Mouse (Mus musculus) neural tube, embryonic 11.5 days (tissue): ENCODE data around the gene Cntrl. TPM values are rescaled to one million over a fixed set of nuclear protein-coding genes. Genes with fewer than 3 reads are reported as not detected.

Experiments
- ATAC-seq: fragments of 200-750 bp; cut with Nextera tagmentation; 2 replicates; pipeline ENCODE4 v1.8.0; 2017; ENCODE audit warnings: moderate number of reproducible peaks, mild to moderate bottlenecking, moderate TSS enrichment, moderate library complexity; ENCODE audit not compliant: insufficient read depth, low FRiP score, low TSS enrichment
- DNase-seq: peaks from one replicate; pipeline ENCODE4 v3.0.0-alpha.2; 2015; ENCODE audit warnings: low spot score
- H3K27ac ChIP-seq: fragments of 300-500 bp; sonication (generic); 2 replicates; pipeline ENCODE4 v1.5.1; 2014; ENCODE audit warnings: low read depth, mild to moderate bottlenecking, low read length
- H3K27me3 ChIP-seq: fragments of 300-500 bp; sonication (generic); 2 replicates; pipeline ENCODE4 v1.6.1; 2014; ENCODE audit warnings: mild to moderate bottlenecking, low read length, mixed read lengths; ENCODE audit not compliant: control insufficient read depth, insufficient read depth
- H3K36me3 ChIP-seq: fragments of 300-500 bp; sonication (generic); 2 replicates; pipeline ENCODE4 v1.6.1; 2014; ENCODE audit warnings: mild to moderate bottlenecking, low read length, moderate library complexity, mixed read lengths; ENCODE audit not compliant: control insufficient read depth, insufficient read depth
- H3K4me1 ChIP-seq: fragments of 300-500 bp; sonication (generic); 2 replicates; pipeline ENCODE4 v1.6.1; 2014; ENCODE audit warnings: low read length, mixed read lengths; ENCODE audit not compliant: control insufficient read depth, insufficient read depth
- H3K4me2 ChIP-seq: fragments of 300-500 bp; sonication (generic); 2 replicates; pipeline ENCODE4 v1.6.1; 2014; ENCODE audit warnings: low read depth, mild to moderate bottlenecking, moderate library complexity
- H3K4me3 ChIP-seq: fragments of 300-500 bp; sonication (generic); 2 replicates; pipeline ENCODE4 v1.5.1; 2014; ENCODE audit warnings: low read depth, low read length
- H3K9ac ChIP-seq: fragments of 300-500 bp; sonication (generic); 2 replicates; pipeline ENCODE4 v1.6.1; 2014; ENCODE audit warnings: mild to moderate bottlenecking, low read length
- H3K9me3 ChIP-seq: fragments of 300-500 bp; sonication (generic); 2 replicates; pipeline ENCODE4 v1.6.1; 2016; ENCODE audit warnings: low read length; ENCODE audit not compliant: control insufficient read depth
- WGBS: fragments of 180-500 bp; shearing (Covaris S2); extraction: QIAGEN DNeasy Blood & Tissue Kit; methylation state at CpG from one replicate; pipeline ENCODE4 v1.1.7; 2014; 5-methylcytosine and 5-hydroxymethylcytosine counted together
- polyA plus RNA-seq: library from polyadenylated mRNA; unstranded; fragments of >200 nt; fragmentation: Nextera tagmentation; extraction: Ambion mirVana; gene quantifications from 2 replicates; pipeline ENCODE4 v1.2.1, GENCODE M21; 2014

Gene Cntrl
- polyA plus RNA-seq, 1 experiment from 2014 or later, result 24.3 TPM

GRCm38 (mm10) chr2:35133891-35134290 lies 24.6 kb downstream of the Cntrl start:
- Histone ChIP-seq H3K4me1 (peaks cover 5% of the 10 kb centered on the region; the same call in 1 of the 2 replicates), H3K4me2 (no peak overlapping the region), H3K4me3 (no peak overlapping the region), H3K27ac (no peak overlapping the region), H3K9me3 (no peaks in the 10 kb centered on the region), H3K36me3 (peaks cover 4% of the 10 kb centered on the region; the same call in 1 of the 2 replicates), H3K27me3 (no peaks in the 10 kb centered on the region), H3K9ac (no peak overlapping the region)
- ATAC-seq (no peak), DNase-seq (no peak)
- WGBS, result 81% methylated on average over 5 of the region's 5 CpGs

GRCm38 (mm10) chr2:35138576-35138975 lies 29.3 kb downstream of the Cntrl start:
- 94% methylated on average over 1 of the region's 1 CpGs for WGBS
- Histone ChIP-seq H3K27ac (no peak overlapping the region), H3K9me3 (no peaks in the 10 kb centered on the region), H3K9ac (no peak overlapping the region), H3K4me1 (no peaks in the 10 kb centered on the region), H3K4me2 (no peak overlapping the region), H3K36me3 (peaks cover 10% of the 10 kb centered on the region), H3K4me3 (no peak overlapping the region), H3K27me3 (no peaks in the 10 kb centered on the region)
- ATAC-seq (no peak), DNase-seq (no peak)

- ATAC-seq, result no peak
- Histone ChIP-seq H3K4me2 (no peak overlapping the region), H3K36me3 (peaks cover 16% of the 10 kb centered on the region), H3K9me3 (no peaks in the 10 kb centered on the region), H3K4me3 (no peak overlapping the region), H3K27me3 (no peaks in the 10 kb centered on the region), H3K27ac (no peak overlapping the region), H3K9ac (no peak overlapping the region), H3K4me1 (no peaks in the 10 kb centered on the region)
- WGBS, result 97% methylated on average over 3 of the region's 3 CpGs
- DNase-seq, result no peak
Observed at GRCm38 (mm10) chr2:35141673-35142072, 32.4 kb downstream of the Cntrl start.

- no peak overlapping the region for H3K9ac ChIP-seq
- H3K9me3 ChIP-seq, result no peaks in the 10 kb centered on the region
- no peaks in the 10 kb centered on the region for H3K4me1 ChIP-seq
- DNase-seq (no peak), ATAC-seq (no peak)
- WGBS, result 94% methylated on average over 10 of the region's 10 CpGs
- H3K4me2 ChIP-seq, result no peak overlapping the region
- no peak overlapping the region for H3K4me3 ChIP-seq
- H3K36me3 ChIP-seq, result peaks cover 17% of the 10 kb centered on the region
- no peak overlapping the region for H3K27ac ChIP-seq
- no peaks in the 10 kb centered on the region for H3K27me3 ChIP-seq
Observed at GRCm38 (mm10) chr2:35148806-35149205, 39.5 kb downstream of the Cntrl start.

GRCm38 (mm10) chr2:35151303-35151882 lies 42.1 kb downstream of the Cntrl start:
- no peak overlapping the region for H3K4me2 ChIP-seq
- no peak overlapping the region for H3K9ac ChIP-seq
- 95% methylated on average over 13 of the region's 13 CpGs for WGBS
- no peaks in the 10 kb centered on the region for H3K27me3 ChIP-seq
- H3K36me3 ChIP-seq, result peaks cover 12% of the 10 kb centered on the region
- no peak overlapping the region for H3K4me3 ChIP-seq
- ATAC-seq, result no peak
- no peak for DNase-seq
- H3K27ac ChIP-seq, result no peak overlapping the region
- no peaks in the 10 kb centered on the region for H3K9me3 ChIP-seq
- H3K4me1 ChIP-seq, result no peaks in the 10 kb centered on the region

- WGBS, result 80% methylated on average over 6 of the region's 6 CpGs
- ATAC-seq (no peak), DNase-seq (no peak)
- no peaks in the 10 kb centered on the region for H3K4me1 ChIP-seq
- no peak overlapping the region for H3K9ac ChIP-seq
- H3K27ac ChIP-seq, result no peak overlapping the region
- no peak overlapping the region for H3K4me3 ChIP-seq
- no peak overlapping the region for H3K4me2 ChIP-seq
- no peaks in the 10 kb centered on the region for H3K9me3 ChIP-seq
- peaks cover 12% of the 10 kb centered on the region for H3K36me3 ChIP-seq
- no peaks in the 10 kb centered on the region for H3K27me3 ChIP-seq
Observed at GRCm38 (mm10) chr2:35153179-35153578, 43.9 kb downstream of the Cntrl start.

- Histone ChIP-seq H3K4me2 (no peak overlapping the region), H3K27ac (no peak overlapping the region), H3K9ac (no peak overlapping the region), H3K4me1 (no peaks in the 10 kb centered on the region), H3K36me3 (peaks cover 11% of the 10 kb centered on the region), H3K27me3 (no peaks in the 10 kb centered on the region), H3K4me3 (no peak overlapping the region), H3K9me3 (no peaks in the 10 kb centered on the region)
- WGBS, result 89% methylated on average over 8 of the region's 8 CpGs
- ATAC-seq (no peak), DNase-seq (no peak)
Observed at GRCm38 (mm10) chr2:35153844-35154554, 44.7 kb downstream of the Cntrl start.

GRCm38 (mm10) chr2:35156985-35157384 lies 47.7 kb downstream of the Cntrl start:
- H3K27me3 ChIP-seq, result no peaks in the 10 kb centered on the region
- peaks cover 9% of the 10 kb centered on the region for H3K36me3 ChIP-seq
- 91% methylated on average over 2 of the region's 2 CpGs for WGBS
- H3K27ac ChIP-seq, result no peak overlapping the region
- H3K9me3 ChIP-seq, result no peaks in the 10 kb centered on the region
- H3K4me1 ChIP-seq, result no peaks in the 10 kb centered on the region
- no peak overlapping the region for H3K9ac ChIP-seq
- no peak overlapping the region for H3K4me3 ChIP-seq
- no peak for ATAC-seq
- H3K4me2 ChIP-seq, result no peak overlapping the region
- no peak for DNase-seq

- no peaks in the 10 kb centered on the region for H3K27me3 ChIP-seq
- H3K9me3 ChIP-seq, result no peaks in the 10 kb centered on the region
- 94% methylated on average over 7 of the region's 7 CpGs for WGBS
- no peak overlapping the region for H3K4me3 ChIP-seq
- H3K9ac ChIP-seq, result no peak overlapping the region
- ATAC-seq (no peak), DNase-seq (no peak)
- H3K27ac ChIP-seq, result no peak overlapping the region
- H3K4me2 ChIP-seq, result no peak overlapping the region
- H3K36me3 ChIP-seq, result peaks cover 9% of the 10 kb centered on the region
- no peaks in the 10 kb centered on the region for H3K4me1 ChIP-seq
Observed at GRCm38 (mm10) chr2:35157836-35158235, 48.5 kb downstream of the Cntrl start.
